Mouse (Mus musculus) lung, postnatal 4 days (tissue): ENCODE measurements at regions not wholly inside any gene's neighbourhood (a gene's known extent, or its start where the extent isn't known, plus 50 kb on each side); places are given as distances from the start of the nearest gene placed in this dataset.
A peak's percentile ranks its signal among the peaks of the same experiment; 100 is the strongest.

Source experiments
- DNase-seq, 2 experiments: peaks; one replicate each; pipeline ENCODE4 v3.0.0; 2021

GRCm38 (mm10) chr8:89744267-89745028 is 603.7 kb downstream of the Tox3 start:
- no peak for DNase-seq

GRCm38 (mm10) chr8:89738657-89739056 is 609.5 kb downstream of the Tox3 start:
- no peak for DNase-seq

DNA sequence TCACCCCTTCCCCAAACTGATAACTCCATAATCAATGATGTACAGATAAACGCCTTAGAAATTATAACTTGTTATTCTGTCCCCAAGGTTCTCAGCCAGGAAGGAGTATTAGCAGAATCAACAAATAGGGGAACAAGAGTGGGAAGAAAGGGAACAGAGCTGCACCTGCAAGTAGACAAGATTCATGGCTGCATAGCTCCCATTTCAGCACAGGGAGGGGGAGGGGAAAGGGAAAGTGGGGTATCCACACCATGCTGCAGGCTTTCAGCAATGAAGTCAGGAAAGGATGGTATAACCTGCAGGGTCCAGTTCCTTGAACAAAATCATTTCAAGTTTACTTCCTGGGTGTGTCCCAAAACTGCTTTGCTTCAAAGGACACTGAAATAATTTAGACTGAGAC is 610.5 kb downstream of the Tox3 start:
- no peak for DNase-seq

DNA sequence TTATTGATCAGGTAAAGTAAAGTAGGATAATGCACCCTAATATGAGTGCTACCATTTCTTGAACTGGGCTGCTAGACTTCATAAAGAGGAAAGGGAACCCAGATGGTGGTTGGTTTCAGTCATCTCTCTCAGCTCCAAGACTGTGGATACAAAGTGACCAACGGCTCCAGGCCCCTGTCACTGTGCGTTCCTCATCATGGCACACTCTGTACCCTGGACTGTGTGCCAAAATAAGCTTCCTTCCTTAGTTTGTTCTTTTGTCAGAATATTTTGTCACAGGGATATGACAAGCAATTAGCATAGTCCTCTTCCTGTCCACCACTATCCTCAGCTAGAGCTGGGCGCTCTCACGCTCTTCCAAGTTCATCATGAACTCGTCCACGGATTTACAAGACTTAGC is 620.9 kb downstream of the Tox3 start:
- no peak for DNase-seq

DNA sequence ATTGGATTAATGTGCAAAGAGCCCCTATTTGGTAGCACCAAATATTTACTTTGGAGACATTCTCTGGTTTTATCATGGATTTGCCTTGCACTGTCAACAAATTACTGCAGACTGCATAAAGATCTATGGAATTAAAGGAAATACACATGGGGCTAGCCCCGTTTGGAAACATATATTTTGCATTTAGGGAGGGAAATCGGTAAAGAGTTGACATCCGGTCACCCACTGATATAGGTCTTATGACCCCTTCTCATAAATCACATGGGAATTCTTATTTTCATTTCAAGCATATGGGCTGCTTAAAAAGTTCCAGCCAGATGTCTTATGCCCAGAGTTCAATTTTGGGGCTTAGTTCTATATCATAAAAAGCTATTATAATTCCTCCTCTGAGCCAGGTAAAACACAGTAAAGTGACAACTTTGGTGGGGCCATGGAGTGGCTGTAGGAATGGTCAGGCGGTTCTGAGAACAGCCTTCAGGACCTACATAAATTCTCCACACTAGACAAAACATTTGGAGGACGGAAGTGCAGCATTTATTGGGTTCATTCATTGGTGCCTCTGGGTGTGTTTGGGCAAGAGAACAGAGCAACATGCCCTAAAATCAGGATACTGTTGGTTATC is 626.3 kb downstream of the Tox3 start:
- no peak for DNase-seq

DNA sequence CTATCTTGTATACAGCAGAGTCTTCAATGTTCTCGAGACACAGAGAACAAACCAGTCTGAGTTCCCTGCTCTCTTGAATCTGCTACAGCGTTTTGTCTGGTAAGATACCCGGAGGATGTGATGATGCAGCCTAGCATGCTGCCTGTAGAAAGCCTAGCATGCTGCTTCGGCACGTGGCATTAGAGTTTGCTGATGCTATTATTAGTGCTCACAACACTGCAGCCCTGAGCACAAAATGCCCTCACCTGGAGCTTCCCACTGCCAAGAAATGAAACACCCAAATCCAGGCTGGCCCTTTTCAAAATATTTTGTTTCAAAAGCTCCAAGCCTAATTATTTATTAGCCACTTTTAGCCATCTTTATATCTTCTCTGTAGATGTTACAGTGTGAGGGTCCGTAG is 634.3 kb downstream of the Tox3 start:
- DNase-seq: no peak

DNA sequence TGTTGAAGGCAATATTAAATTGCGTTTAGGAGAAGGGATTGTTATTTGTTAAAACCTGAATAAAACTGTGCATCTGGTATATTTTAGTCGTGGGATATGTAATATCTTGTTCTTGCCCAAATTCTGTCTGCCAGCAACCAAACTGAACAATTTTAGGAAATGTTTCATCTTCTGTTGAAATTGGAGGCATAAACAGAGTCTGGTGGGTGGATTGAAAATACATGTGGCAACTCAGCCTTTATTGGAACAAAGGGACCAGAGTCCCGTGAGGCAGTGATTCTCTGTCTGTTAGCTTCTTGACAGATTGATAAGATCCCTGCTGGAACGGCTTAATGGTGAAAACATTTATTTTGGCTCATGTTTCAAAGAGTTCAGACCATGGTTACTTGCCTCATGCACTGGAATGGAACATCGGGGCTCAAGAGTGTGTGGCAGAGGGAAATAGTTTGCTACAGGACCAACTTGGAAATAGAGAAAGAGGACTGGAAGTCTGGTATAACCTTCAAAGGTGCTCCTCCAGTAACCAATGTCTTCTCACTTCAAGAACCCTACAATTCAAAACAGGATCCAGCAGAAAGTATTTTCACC is 640.7 kb downstream of the Tox3 start:
- DNase-seq: no peak

- peak; percentile 8 to 35 for DNase-seq
Measured at GRCm38 (mm10) chr8:89685696-89686095, 641.7 kb upstream of the Sall1 start.

- no peak for DNase-seq
Measured at GRCm38 (mm10) chr8:89680937-89681336, 637.0 kb upstream of the Sall1 start.

- DNase-seq: no peak
Measured at GRCm38 (mm10) chr8:89680341-89680740, 636.4 kb upstream of the Sall1 start.

DNA sequence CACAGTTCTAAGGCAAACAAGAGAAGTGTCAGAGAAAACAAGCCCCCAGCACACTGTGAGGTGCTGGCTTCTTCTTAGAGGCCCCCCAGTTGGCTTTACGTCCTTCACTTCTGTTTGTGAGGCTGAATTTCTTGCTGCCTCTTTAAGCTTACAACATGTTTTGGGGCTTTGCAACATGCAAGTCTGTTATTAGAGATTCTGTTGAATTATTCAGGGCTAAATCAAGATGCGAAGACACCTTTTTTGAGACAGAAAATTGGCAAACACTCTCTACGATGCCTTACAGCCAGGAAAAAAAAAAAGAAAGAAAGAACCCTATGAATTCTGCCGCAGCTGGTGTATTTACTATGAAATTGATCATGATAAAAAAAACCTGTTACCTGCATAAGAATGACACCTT is 635.6 kb upstream of the Sall1 start:
- DNase-seq: no peak

GRCm38 (mm10) chr8:89677266-89677665 is 633.3 kb upstream of the Sall1 start:
- DNase-seq: no peak

DNA sequence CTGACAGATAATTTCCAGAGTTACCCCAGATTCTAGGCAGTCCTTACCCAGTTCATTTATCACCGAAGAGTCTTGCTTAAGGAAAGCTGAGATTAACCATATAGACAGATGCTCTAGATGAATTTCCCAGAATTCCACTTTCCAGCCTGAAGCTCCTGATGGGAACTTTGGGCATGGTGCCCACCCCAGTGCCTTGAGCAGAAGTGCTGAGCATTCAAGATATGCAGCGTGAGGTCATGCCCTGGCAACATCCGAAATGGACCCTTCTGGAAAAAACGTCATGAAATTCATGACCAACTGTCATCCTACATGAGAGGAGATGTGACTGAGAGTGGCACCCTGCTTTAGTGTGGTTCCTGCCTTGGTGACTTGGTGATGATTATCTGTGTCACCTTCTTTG is 629.9 kb upstream of the Sall1 start:
- DNase-seq: no peak

DNA sequence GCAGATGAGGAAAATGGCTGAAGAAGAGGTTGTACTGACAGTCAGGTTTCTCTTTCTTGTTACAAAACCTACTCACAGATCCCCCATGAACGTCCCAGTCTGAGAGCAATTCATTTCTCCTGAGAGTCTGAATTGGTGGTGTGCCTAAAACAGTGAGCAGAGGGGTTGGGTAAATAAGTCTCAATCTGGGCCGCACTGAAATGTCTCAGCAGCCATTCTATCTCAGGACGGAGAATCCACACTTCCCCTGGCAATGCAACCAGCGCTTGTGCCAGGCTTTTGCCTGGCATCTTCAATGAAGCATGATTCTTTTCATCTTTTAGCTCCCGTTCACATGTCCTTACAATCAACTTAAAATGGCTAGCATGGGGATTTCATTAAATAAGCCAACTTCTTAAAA is 628.7 kb upstream of the Sall1 start:
- no peak for DNase-seq

GRCm38 (mm10) chr8:89664911-89665689 is 621.1 kb upstream of the Sall1 start:
- DNase-seq: no peak

GRCm38 (mm10) chr8:89663859-89664258 is 619.9 kb upstream of the Sall1 start:
- peak; percentile 14 to 53 for DNase-seq

GRCm38 (mm10) chr8:89658998-89659944 is 615.3 kb upstream of the Sall1 start:
- no peak for DNase-seq

DNA sequence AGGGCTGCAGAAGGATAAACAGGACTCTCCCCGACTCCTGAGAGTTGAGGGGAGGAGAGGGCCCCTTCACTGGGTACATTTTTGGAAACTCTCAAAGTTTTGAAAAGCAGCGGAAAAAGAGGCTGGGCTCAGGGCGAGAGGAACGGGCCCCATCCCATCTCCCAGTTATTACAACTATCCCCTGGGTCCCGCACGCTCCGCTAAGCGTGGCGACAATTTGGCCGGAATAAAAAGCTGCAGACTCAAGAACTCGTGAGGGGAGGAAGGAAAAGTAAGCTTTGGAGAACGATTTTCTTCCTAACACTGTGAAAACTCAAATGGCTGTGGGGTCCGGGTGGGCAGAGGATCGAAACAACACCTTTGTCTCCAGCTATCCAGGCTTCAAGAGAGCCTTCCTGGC is 611.4 kb upstream of the Sall1 start:
- no peak for DNase-seq

DNA sequence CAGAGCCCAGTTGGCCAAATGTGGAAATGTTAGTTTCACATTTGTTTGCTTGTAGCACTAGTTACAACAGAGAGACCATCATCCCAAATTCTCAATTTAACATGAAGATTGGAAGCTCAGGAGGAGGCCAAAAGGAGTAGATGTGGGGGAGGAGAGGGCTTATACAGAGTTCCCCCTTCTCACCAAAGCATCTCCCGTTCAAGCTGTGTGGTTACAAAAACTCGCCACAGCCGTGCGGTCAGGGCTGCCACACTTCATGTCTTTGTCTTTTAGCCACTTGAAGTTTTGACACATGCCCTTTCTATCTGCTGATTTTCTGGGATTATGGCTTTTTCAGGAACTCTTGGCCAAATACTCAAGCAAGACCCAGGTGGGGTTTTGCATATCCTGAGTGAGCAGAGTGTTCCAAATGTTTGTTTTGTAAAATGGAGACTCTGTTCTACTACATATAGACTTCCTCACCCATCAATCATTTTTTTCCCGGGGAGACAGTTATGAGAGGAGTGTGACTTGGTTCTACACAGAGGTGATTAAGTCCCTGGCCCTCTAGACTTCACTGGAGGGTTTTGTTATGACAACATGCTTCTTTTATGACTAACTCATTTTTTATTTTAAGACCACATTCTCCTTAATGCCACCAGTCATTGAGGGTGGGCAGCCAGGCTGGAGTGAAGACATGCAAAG is 605.4 kb upstream of the Sall1 start:
- DNase-seq: no peak

DNA sequence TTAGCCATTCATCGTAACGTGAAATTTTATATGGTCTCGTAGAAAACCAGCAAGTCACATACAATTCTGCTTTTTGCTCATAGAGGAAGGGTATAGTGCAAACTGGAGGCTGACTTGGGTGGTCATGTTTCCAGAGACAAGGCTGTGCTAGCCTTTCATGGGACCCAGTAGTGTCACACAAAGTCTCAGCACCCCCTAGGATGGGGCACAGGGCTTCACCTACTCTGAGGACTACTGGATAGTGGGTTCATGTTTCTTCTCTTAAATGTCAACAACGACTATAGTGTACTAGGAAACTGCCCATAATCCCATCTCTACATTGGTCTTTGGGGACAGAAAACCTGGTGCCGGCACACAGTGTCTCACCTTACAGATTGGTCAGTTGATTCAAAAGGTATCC is 603.0 kb upstream of the Sall1 start:
- DNase-seq: no peak

GRCm38 (mm10) chr8:89641339-89641738 is 597.4 kb upstream of the Sall1 start:
- no peak for DNase-seq

- DNase-seq: no peak
Measured at GRCm38 (mm10) chr8:89634864-89635263, 590.9 kb upstream of the Sall1 start.
